Mouse (Mus musculus): Measurements from ENCODE around the gene Kat5. TPM values are rescaled to one million over a fixed set of nuclear protein-coding genes. Genes with fewer than 3 reads are reported as not detected.

Gene Kat5
- polyA plus RNA-seq, 1 experiment from 2014 or later, result 41.0 TPM

GRCm38 (mm10) chr19:5580776-5581175 lies 29.3 kb downstream of the Kat5 start:
- no peaks in the 10 kb centered on the region for H3K4me1 ChIP-seq (replicated peaks; ENCODE audit: control insufficient read depth, insufficient read depth, low read length)
- no peak overlapping the region for H3K4me2 ChIP-seq (replicated peaks)
- no peaks in the 10 kb centered on the region for H3K9me3 ChIP-seq (ENCODE audit: control insufficient read depth, low read length)
- H3K9ac ChIP-seq, result no peak overlapping the region
- no peaks in the 10 kb centered on the region for H3K27me3 ChIP-seq (ENCODE audit: control insufficient read depth, insufficient read depth, low read length)
- H3K27ac ChIP-seq, result no peak overlapping the region
- ATAC-seq (ENCODE audit: low FRiP score), result no peak
- WGBS, result 95% methylated on average over 6 of the region's 6 CpGs
- H3K36me3 ChIP-seq (replicated peaks; ENCODE audit: control insufficient read depth, insufficient read depth), result no peaks in the 10 kb centered on the region
- no peak for DNase-seq (ENCODE audit: low spot score)
- H3K4me3 ChIP-seq (replicated peaks; ENCODE audit: low read length), result no peak overlapping the region

DNA sequence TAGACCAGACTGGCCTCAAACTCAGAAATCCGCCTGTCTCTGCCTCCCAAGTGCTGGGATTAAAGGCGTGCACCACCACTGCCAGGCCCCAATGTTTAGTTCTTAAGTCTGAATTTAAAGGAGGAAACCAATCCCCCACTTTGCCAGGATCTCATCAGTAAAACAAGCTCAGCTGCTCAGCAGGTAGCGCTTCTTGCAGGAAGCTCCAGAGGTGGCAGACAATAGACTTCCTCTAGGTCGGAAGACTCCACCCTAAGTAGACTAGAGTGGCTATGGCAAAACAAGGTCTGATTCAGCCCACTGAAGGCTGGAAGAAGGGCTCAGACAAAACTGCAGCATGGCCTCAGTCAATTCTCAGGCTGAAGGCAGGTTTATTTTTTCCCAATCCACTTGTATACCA lies 30.1 kb downstream of the Kat5 start:
- Histone ChIP-seq H3K4me3 (replicated peaks; ENCODE audit: low read length) (no peak overlapping the region), H3K9me3 (ENCODE audit: control insufficient read depth, low read length) (no peaks in the 10 kb centered on the region), H3K27ac (no peak overlapping the region), H3K27me3 (ENCODE audit: control insufficient read depth, insufficient read depth, low read length) (no peaks in the 10 kb centered on the region), H3K4me2 (replicated peaks) (no peak overlapping the region), H3K4me1 (replicated peaks; ENCODE audit: control insufficient read depth, insufficient read depth, low read length) (no peaks in the 10 kb centered on the region), H3K36me3 (replicated peaks; ENCODE audit: control insufficient read depth, insufficient read depth) (no peaks in the 10 kb centered on the region), H3K9ac (no peak overlapping the region)
- WGBS, result 60% methylated on average over 4 of the region's 4 CpGs
- no peak for DNase-seq (ENCODE audit: low spot score)
- ATAC-seq (ENCODE audit: low FRiP score), result no peak

GRCm38 (mm10) chr19:5575336-5575735 lies 34.7 kb downstream of the Kat5 start:
- Histone ChIP-seq H3K9me3 (ENCODE audit: control insufficient read depth, low read length) (no peaks in the 10 kb centered on the region), H3K27me3 (ENCODE audit: control insufficient read depth, insufficient read depth, low read length) (no peaks in the 10 kb centered on the region), H3K9ac (no peak overlapping the region), H3K4me2 (replicated peaks) (no peak overlapping the region), H3K27ac (no peak overlapping the region), H3K36me3 (replicated peaks; ENCODE audit: control insufficient read depth, insufficient read depth) (peaks cover 9% of the 10 kb centered on the region; the same call in 1 of the 2 replicates), H3K4me1 (replicated peaks; ENCODE audit: control insufficient read depth, insufficient read depth, low read length) (no peaks in the 10 kb centered on the region), H3K4me3 (replicated peaks; ENCODE audit: low read length) (no peak overlapping the region)
- WGBS, result 92% methylated on average over 1 of the region's 1 CpGs
- ATAC-seq (ENCODE audit: low FRiP score) (no peak), DNase-seq (ENCODE audit: low spot score) (no peak)

DNA sequence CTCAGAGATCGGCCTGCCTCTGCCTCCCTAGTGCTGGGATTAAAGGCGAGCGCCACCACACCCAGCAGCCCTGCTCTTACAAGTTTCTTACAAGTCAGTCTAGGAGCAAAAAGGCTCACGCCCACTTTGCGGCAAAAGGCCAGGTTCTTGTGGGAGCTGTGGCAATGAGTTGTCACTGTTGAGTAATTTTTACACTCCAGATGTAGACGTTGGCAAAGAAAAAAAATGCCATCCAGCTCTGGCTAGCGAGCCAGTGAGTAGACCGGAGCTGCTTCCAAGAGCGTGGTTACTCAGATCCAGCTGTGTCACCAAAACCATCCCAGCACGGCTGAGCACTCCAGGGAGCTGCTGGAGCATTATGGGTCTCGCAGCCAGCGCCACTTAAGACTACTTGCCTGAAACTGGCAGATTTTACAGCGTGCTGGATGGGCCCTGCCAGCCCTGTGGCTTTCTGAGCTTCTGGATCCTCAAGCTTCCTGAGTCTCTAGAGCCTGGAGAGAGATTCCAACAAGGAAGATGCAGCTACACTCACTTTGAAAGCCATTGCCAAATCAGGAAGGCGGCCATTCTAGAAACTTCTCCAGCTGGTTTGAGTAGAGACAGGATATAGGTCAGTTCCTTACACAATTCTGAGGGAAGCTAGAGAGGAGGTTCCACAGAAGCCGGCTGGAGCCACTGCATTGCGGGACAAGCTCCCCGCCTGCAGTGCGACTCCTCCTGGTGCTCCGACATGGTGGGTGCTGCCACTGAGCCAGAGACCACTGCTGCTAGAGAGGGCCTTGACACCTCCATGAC lies 37.5 kb downstream of the Kat5 start:
- H3K27ac ChIP-seq, result no peak overlapping the region
- no peak overlapping the region for H3K4me3 ChIP-seq (replicated peaks; ENCODE audit: low read length)
- no peak overlapping the region for H3K9ac ChIP-seq
- no peak for ATAC-seq (ENCODE audit: low FRiP score)
- H3K4me1 ChIP-seq (replicated peaks; ENCODE audit: control insufficient read depth, insufficient read depth, low read length), result peaks cover 5% of the 10 kb centered on the region; the same call in 1 of the 2 replicates
- no peak for DNase-seq (ENCODE audit: low spot score)
- H3K4me2 ChIP-seq (replicated peaks), result no peak overlapping the region
- 86% methylated on average over 19 of the region's 19 CpGs for WGBS
- H3K36me3 ChIP-seq (replicated peaks; ENCODE audit: control insufficient read depth, insufficient read depth), result peaks cover 10% of the 10 kb centered on the region; the same call in 1 of the 2 replicates
- H3K9me3 ChIP-seq (ENCODE audit: control insufficient read depth, low read length), result no peaks in the 10 kb centered on the region
- H3K27me3 ChIP-seq (ENCODE audit: control insufficient read depth, insufficient read depth, low read length), result no peaks in the 10 kb centered on the region

DNA sequence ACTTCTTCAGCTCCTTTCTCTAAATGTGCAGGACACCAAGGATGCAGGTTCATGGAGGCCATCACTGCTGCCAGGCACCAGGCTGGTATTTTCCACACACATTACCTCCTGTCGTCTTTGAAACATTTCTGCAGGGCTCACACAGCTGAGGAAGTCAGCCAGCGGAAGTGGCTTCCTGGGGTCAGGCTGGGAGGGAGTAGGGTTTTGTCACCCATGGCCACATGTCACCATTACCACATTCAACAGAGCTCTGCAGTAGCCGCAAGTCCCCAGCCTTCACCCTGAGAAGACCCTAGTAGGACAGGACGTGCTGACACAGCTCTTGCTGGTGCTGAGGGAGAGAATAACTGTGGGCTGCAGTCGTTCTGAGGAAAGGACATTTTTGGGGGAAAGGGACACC lies 38.2 kb downstream of the Kat5 start:
- H3K4me2 ChIP-seq (replicated peaks), result no peak overlapping the region
- no peak for ATAC-seq (ENCODE audit: low FRiP score)
- H3K4me3 ChIP-seq (replicated peaks; ENCODE audit: low read length), result no peak overlapping the region
- H3K9ac ChIP-seq, result no peak overlapping the region
- no peaks in the 10 kb centered on the region for H3K9me3 ChIP-seq (ENCODE audit: control insufficient read depth, low read length)
- 79% methylated on average over 5 of the region's 5 CpGs for WGBS
- H3K27ac ChIP-seq, result no peak overlapping the region
- H3K27me3 ChIP-seq (ENCODE audit: control insufficient read depth, insufficient read depth, low read length), result no peaks in the 10 kb centered on the region
- no peak for DNase-seq (ENCODE audit: low spot score)
- peaks cover 10% of the 10 kb centered on the region for H3K4me1 ChIP-seq (replicated peaks; ENCODE audit: control insufficient read depth, insufficient read depth, low read length)
- peaks cover 10% of the 10 kb centered on the region; the same call in 1 of the 2 replicates for H3K36me3 ChIP-seq (replicated peaks; ENCODE audit: control insufficient read depth, insufficient read depth)

DNA sequence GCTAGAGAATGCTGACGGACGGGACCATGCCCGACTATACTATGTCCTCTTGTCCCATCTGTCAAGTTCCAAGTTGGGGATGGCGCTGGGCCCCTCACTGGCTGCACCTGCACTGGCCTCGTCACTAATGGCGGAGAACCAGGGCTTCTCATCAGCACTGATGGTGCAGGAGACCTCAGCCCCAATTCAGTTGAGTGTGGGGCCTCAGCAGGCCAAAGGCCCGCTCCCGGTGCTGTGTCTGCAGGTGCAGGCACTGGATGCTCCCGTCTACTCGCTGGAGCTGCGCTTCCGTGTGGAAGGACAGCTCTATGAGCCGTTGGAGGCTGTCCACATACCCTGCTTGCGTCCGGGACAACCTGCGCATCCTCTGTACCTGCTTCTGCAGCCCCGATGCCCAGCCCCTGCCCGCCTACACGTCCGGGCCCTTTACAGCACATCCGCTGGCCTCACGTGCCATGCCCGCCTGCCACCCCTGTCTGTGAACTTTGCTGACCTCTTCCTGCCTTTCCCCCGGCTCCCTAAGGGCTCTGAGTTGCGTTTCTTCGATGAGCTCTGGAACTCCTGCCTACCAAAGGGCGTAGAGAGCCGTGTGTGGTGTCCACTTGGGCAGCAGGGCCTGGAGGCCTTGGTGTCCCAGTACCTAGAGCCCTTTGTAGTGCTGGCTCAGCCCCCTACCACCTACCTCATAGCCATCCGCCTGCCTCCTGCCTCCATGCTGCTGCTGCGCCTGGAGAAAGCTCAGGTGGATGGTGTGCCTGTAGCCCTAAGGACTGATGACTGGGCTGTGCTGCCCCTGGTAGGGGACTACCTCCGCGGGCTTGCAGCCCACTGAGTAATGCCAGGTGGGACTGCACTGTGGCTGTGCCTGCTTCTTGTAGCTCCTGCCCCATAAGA lies 39.4 kb downstream of the Kat5 start:
- DNase-seq (ENCODE audit: low spot score) (no peak), ATAC-seq (ENCODE audit: low FRiP score) (no peak)
- no peak overlapping the region for H3K4me2 ChIP-seq (replicated peaks)
- H3K4me3 ChIP-seq (replicated peaks; ENCODE audit: low read length), result no peak overlapping the region
- WGBS, result 88% methylated on average over 32 of the region's 32 CpGs
- H3K36me3 ChIP-seq (replicated peaks; ENCODE audit: control insufficient read depth, insufficient read depth), result peaks cover 10% of the 10 kb centered on the region; the same call in 1 of the 2 replicates
- H3K4me1 ChIP-seq (replicated peaks; ENCODE audit: control insufficient read depth, insufficient read depth, low read length), result peaks cover 12% of the 10 kb centered on the region
- H3K27me3 ChIP-seq (ENCODE audit: control insufficient read depth, insufficient read depth, low read length), result peaks cover 10% of the 10 kb centered on the region; the same call in 1 of the 2 replicates
- no peak overlapping the region for H3K9ac ChIP-seq
- H3K9me3 ChIP-seq (ENCODE audit: control insufficient read depth, low read length), result no peaks in the 10 kb centered on the region
- no peak overlapping the region for H3K27ac ChIP-seq

GRCm38 (mm10) chr19:5569521-5569920 lies 40.5 kb downstream of the Kat5 start:
- Histone ChIP-seq H3K27me3 (ENCODE audit: control insufficient read depth, insufficient read depth, low read length) (peaks cover 19% of the 10 kb centered on the region), H3K4me1 (replicated peaks; ENCODE audit: control insufficient read depth, insufficient read depth, low read length) (peaks cover 12% of the 10 kb centered on the region), H3K4me2 (replicated peaks) (no peak overlapping the region), H3K9me3 (ENCODE audit: control insufficient read depth, low read length) (no peaks in the 10 kb centered on the region), H3K27ac (no peak overlapping the region), H3K4me3 (replicated peaks; ENCODE audit: low read length) (no peak overlapping the region), H3K9ac (no peak overlapping the region), H3K36me3 (replicated peaks; ENCODE audit: control insufficient read depth, insufficient read depth) (peaks cover 10% of the 10 kb centered on the region; the same call in 1 of the 2 replicates)
- ATAC-seq (ENCODE audit: low FRiP score) (no peak), DNase-seq (ENCODE audit: low spot score) (no peak)
- 91% methylated on average over 10 of the region's 10 CpGs for WGBS

DNA sequence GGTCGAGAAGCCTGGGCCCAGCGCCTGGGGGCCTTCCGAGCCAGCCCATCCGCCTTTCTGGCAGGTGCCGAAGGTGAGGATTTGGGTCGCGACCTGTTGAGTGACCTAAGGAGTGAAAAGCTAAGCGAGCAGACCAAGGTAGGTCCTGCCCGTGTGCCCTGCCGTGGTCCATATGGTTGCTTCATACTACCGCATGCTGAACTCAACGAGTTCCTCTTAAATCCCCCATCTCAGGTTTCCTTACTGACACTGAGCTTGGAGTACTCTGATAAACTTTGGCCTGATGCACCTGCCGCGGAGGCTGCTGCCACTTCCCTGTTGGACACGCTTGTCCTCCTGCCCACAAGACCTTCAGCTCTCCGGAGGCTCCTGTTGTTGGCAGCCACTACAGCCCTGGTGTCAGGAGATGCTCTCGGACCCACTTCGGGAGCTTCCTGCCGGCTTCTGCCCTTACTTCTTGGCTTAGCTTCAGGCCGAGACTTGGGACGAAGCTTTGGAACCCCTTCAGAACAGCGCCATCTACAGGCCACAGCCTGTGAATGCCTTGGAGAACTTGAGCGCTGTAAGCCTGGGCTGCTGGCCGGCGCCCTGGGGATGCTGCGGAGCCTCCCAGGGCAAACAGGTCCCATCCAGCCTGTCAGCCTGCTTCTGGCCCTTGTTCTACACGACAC lies 41.4 kb downstream of the Kat5 start:
- Histone ChIP-seq H3K4me3 (replicated peaks; ENCODE audit: low read length) (peak overlapping the region; percentile 55), H3K27ac (no peak overlapping the region), H3K4me2 (replicated peaks) (peak overlapping the region; percentile 92), H3K9me3 (ENCODE audit: control insufficient read depth, low read length) (no peaks in the 10 kb centered on the region), H3K36me3 (replicated peaks; ENCODE audit: control insufficient read depth, insufficient read depth) (peaks cover 10% of the 10 kb centered on the region; the same call in 1 of the 2 replicates), H3K9ac (peak overlapping the region; percentile 70), H3K4me1 (replicated peaks; ENCODE audit: control insufficient read depth, insufficient read depth, low read length) (peaks cover 12% of the 10 kb centered on the region), H3K27me3 (ENCODE audit: control insufficient read depth, insufficient read depth, low read length) (peaks cover 26% of the 10 kb centered on the region)
- DNase-seq (ENCODE audit: low spot score) (peak; percentile 87), ATAC-seq (ENCODE audit: low FRiP score) (peak; percentile 18; the same call in 1 of the 2 replicates)
- 8% methylated on average over 27 of the region's 27 CpGs for WGBS

Measured in hindbrain, embryonic 14.5 days (tissue).